Mouse (Mus musculus) frontal cortex, postnatal 10 days (tissue): ENCODE measurements around the gene Mecom.

Source experiments
- DNase-seq, 2 experiments: peaks; one replicate each; pipeline ENCODE4 v3.0.0; 2022; ENCODE audit warnings: low spot score in 2 of 2, mixed read lengths in 1 of 2

Gene Mecom

GRCm38 (mm10) chr3:30150071-30150470, 397.7 kb downstream of the Mecom start:
- DNase-seq: no peak

GRCm38 (mm10) chr3:30148378-30149079, 399.3 kb downstream of the Mecom start:
- no peak for DNase-seq

GRCm38 (mm10) chr3:30145051-30145450, 402.8 kb downstream of the Mecom start:
- DNase-seq: no peak

GRCm38 (mm10) chr3:30143961-30144411, 403.8 kb downstream of the Mecom start:
- no peak for DNase-seq

- DNase-seq: no peak
Observed at GRCm38 (mm10) chr3:30143440-30143839, 404.4 kb downstream of the Mecom start.

- DNase-seq: no peak
Observed at GRCm38 (mm10) chr3:30140349-30140748, 407.5 kb downstream of the Mecom start.

GRCm38 (mm10) chr3:30139678-30140077, 408.1 kb downstream of the Mecom start:
- DNase-seq: no peak

GRCm38 (mm10) chr3:30138588-30138987, 409.2 kb downstream of the Mecom start:
- DNase-seq: no peak

GRCm38 (mm10) chr3:30135857-30136256, 412.0 kb downstream of the Mecom start:
- no peak for DNase-seq

GRCm38 (mm10) chr3:30135119-30135518, 412.7 kb downstream of the Mecom start:
- no peak for DNase-seq

- no peak for DNase-seq
Observed at GRCm38 (mm10) chr3:30132981-30133380, 414.8 kb downstream of the Mecom start.

GRCm38 (mm10) chr3:30132370-30132769, 415.4 kb downstream of the Mecom start:
- DNase-seq: no peak

- no peak for DNase-seq
Observed at GRCm38 (mm10) chr3:30130495-30130894, 417.3 kb downstream of the Mecom start.

- DNase-seq: no peak
Observed at GRCm38 (mm10) chr3:30122618-30123017, 425.2 kb downstream of the Mecom start.

- no peak for DNase-seq
Observed at GRCm38 (mm10) chr3:30120790-30121512, 426.9 kb downstream of the Mecom start.

GRCm38 (mm10) chr3:30118594-30119297, 429.1 kb downstream of the Mecom start:
- no peak for DNase-seq

- DNase-seq: no peak
Observed at GRCm38 (mm10) chr3:30113249-30113770, 434.5 kb downstream of the Mecom start.

GRCm38 (mm10) chr3:30107945-30108670, 439.7 kb downstream of the Mecom start:
- DNase-seq: no peak

- no peak for DNase-seq
Observed at GRCm38 (mm10) chr3:30106481-30106880, 441.3 kb downstream of the Mecom start.

- no peak for DNase-seq
Observed at GRCm38 (mm10) chr3:30105859-30106258, 441.9 kb downstream of the Mecom start.

- no peak for DNase-seq
Observed at GRCm38 (mm10) chr3:30105194-30105823, 442.5 kb downstream of the Mecom start.
